Mouse (Mus musculus) gastrocnemius, adult 18-20 months (tissue): ENCODE measurements at regions not wholly inside any gene's neighbourhood (a gene's known extent, or its start where the extent isn't known, plus 50 kb on each side); places are given as distances from the start of the nearest gene placed in this dataset.
"Not testable (repeated sequence)": the region's sequence is repeated elsewhere in the genome, so short reads cannot be mapped to it uniquely, and the experiment has no call there.

ENCODE experiments used
- DNase-seq: peaks from one replicate; pipeline ENCODE4 v3.0.0; 2021; ENCODE audit warnings: low spot score

GRCm38 (mm10) chr17:13432256-13432655, 77.9 kb downstream of the Tcp10c start:
- not testable (repeated sequence) for DNase-seq

DNA sequence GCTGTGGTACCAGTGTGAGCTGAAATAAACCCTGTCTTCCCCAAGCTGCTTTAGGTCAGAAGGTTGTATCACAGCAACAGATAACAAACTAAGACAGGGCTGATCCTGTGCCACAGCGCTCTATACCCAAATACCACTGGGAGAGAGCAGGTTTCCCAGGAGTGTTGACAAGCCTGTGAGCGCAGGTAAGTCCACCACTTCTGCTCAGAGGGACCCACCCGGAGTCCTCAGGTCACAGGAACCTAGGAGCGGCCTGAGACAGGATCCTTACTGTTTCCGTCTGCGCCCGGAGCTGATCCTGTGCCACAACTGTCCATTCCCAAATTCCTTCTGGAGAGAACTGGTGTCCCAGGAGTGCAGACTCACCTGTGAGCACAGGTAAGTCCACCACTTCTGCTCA, 79.8 kb downstream of the Tcp10c start:
- DNase-seq: not testable (repeated sequence)

DNA sequence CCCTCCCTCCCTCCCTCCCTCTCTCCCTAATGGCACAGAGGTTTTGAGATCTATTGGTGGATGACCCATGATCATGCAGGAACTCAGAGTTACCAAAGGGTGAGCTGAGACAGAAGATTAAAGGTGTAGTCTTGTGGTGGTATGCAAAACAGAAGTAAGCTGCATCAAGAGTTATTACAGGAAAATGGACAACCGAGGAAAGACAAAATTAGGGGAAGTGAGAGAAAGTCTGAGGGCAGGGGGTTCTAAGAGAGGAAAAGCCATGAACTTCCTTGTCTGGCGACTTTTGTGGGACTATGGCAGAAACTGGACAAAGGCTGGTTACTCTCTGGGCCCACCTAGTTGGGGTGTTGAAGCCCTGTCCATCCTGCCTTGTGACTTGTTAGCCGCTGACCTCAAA, 84.4 kb downstream of the Tcp10c start:
- DNase-seq: not testable (repeated sequence)

DNA sequence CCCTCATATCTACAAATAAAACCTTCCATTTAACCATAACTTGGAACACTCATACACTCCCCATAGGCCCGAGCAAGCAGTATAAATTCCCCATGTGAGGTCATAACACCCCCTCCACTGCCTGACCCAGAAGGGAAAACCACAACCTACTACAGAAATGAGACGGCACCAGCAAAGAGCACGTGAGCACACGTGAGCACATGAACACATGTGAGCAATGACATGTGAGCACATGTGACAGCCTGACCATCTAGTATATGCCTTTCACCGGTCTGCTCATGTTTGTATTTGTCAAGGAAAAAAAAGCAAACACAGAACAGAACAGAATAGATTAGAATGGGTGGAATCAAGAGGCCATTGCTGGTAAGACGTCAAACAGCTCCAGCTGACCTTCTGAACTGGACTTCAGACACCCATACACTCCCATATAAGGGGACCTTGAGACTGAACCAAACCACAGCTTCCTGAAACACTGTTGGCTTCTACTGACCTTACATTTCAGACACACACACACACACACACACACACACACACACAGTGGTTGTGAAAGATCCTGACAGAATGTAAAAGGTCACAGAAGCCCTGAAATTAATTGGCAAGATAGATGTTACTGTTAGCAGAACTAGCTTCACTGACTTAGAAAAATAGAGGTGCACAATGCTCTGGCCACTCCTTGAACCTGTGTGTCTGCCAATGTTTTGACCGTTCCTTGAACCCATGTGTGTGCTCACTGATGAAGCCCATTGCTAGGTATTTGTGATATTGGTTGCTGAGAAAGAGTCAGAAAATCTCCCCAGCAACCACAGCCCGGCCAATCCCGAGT, 86.5 kb downstream of the Tcp10c start:
- not testable (repeated sequence) for DNase-seq

DNA sequence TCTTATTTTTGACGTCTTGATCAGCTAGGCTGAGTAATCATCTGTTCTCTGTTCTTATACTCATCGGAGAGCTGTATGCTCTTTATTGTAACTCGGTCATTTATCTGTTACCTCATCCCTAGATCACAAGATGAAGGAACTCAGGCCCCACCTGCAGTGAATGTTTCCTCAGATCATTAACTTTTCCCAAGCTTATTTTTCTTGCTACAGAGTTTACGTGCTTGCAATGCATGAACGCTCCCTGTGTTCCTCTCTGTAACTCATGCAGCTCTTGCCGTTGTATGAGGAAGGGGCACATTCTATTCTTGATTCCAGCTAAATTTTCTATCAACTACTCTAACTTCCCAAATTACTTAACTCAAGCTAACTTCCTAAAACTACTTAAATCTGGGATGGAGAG, 87.9 kb downstream of the Tcp10c start:
- DNase-seq: not testable (repeated sequence)

DNA sequence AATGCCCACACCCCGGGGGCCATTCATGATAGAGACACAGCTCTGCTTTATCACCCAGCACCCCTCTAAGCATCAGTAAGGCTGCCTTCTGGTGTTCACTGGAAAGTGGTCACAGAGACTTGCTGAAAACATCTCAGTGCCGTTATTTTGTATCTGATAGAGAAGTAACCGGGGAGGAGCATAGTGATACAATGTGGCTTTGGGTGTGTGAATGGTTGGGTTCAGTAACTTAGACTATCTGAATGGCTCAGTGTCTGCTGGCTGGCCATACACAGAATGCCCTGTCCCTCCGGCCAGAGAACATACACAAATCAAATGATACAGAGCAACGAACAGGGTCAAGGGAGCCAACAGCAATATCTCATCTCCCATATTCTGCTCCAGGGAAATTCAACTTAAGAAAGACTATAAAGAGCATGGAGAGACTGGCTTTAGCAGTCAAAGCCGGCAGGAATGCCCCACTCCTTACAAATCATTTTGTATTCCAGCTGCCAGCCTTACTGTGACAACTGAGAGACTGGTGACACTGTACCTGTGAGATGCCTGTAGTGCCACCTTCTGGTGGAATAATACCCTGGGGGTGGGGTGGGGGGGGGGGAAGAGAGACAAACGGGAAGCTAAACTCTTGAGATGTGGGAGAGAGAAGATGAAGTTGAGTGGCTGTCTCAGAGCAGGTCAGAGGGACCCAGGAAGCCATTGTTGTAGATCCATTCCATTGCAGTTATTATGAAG, 102.7 kb downstream of the Tcp10c start:
- DNase-seq: not testable (repeated sequence)

DNA sequence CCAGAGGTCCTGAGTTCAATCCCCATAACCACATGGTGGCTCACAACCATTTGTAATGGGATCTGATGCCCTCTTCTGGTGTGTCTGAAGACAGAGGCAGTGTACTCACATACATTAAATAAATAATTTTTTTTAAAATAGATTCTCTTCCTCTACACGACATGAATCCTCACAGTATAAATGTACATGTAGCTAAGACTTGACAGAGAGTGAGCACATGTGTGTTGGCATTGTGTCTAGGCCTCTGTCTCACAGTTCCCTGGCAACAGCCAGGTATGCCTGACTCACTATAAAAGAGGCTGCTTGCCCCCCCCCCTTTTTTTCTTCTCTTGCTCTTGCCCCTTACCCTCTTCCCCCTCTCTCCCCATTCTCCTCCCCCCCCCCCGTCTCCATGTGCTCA, 103.6 kb downstream of the Tcp10c start:
- not testable (repeated sequence) for DNase-seq

GRCm38 (mm10) chr17:13458814-13459213, 104.4 kb downstream of the Tcp10c start:
- not testable (repeated sequence) for DNase-seq

GRCm38 (mm10) chr17:13462663-13463062, 108.3 kb downstream of the Tcp10c start:
- DNase-seq: not testable (repeated sequence)

- not testable (repeated sequence) for DNase-seq
Observed at GRCm38 (mm10) chr17:13465822-13466221, 111.5 kb downstream of the Tcp10c start.

GRCm38 (mm10) chr17:13469867-13470380, 115.6 kb downstream of the Tcp10c start:
- not testable (repeated sequence) for DNase-seq

- DNase-seq: peak; percentile 70
Observed at GRCm38 (mm10) chr17:13472460-13473062, 118.2 kb downstream of the Tcp10c start.

- no peak for DNase-seq
Observed at GRCm38 (mm10) chr17:13474310-13475094, 120.1 kb downstream of the Tcp10c start.

- DNase-seq: no peak
Observed at GRCm38 (mm10) chr17:13478866-13479571, 124.6 kb downstream of the Tcp10c start.

DNA sequence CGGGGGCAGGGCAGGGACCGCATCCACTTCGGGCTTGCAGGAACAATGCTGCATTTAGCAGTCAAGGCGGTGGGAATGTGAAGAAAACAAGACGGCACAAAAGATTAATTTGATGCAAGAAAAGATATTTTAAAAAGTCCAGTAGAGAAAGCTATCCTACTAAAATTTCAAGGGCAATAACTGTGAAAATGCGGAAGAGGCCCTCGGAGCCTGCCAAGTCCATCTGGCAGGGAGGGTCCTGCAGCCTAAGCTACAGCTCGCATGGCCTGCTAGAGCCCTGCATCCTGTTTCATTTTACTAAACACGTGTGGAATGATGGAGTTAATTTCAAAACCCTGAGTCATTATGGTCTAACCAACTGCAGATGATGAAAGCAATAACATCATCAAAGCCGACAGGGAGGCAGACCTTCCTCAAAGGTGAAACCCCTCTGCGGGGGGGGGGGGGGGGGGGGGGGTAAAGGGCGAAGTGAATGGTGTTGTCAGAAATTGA, 125.2 kb downstream of the Tcp10c start:
- DNase-seq: no peak

GRCm38 (mm10) chr17:13481445-13482085, 127.2 kb downstream of the Tcp10c start:
- DNase-seq: no peak

GRCm38 (mm10) chr17:13482136-13482535, 127.8 kb downstream of the Tcp10c start:
- no peak for DNase-seq

DNA sequence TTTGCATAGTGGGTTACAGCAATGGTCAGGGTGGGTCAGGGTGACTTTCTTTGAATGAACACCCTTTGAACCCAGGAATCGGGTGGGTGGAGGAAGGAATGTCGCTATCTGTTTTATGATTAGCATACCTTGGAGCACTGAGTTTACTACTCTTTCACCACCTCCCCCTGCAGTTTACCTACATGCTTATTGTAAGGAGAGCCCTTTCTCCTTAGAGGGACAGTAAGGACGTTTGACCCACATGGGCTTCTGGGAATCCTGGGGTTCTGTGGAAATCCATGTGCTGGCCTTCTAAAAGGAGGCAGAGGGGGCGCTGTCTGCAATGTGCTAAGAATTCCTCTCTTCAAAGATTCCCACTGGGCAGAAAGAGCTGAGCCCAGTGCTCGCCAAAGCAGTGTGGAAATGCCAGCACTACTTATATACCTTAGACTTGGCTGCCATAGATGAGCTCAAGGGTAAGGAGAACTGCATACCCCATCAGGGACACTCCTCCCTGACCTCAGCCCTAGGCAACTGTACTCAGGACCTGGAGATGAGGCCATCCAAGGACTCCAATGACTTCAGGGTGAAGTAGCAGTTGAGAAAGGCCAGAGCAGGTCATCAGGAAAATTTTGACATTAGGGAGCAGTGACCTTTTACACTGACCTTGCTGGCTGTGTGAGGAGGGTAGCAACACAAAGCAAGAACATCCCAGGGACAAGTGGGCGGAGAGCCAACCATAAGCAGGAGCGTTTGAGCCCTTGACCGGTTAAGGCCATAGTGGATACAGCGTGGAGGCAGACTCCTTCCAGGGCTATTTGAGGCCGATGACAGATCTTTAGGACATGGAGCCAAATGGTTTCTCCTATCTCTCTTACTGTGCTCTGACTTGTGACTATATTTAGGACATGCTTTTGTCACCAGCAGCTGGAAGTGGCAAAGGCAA, 133.2 kb downstream of the Tcp10c start:
- DNase-seq: peak; percentile 56
